Mouse (Mus musculus) hindbrain, embryonic 11.5 days (tissue): ENCODE data around the gene Prr5l. TPM values are rescaled to one million over a fixed set of nuclear protein-coding genes. Genes with fewer than 3 reads are reported as not detected.

ENCODE experiments used
- ATAC-seq: fragments of 200-750 bp; cut with Nextera tagmentation; 2 replicates; pipeline ENCODE4 v1.8.0; 2017; ENCODE audit warnings: mild to moderate bottlenecking, moderate TSS enrichment, moderate library complexity; ENCODE audit not compliant: low FRiP score
- DNase-seq: peaks from one replicate; pipeline ENCODE4 v3.0.0-alpha.2; 2015; ENCODE audit warnings: low spot score
- H3K27ac ChIP-seq: fragments of 300-500 bp; sonication (generic); 2 replicates; pipeline ENCODE4 v1.5.1; 2014; ENCODE audit warnings: mild to moderate bottlenecking, low read depth, low read length
- H3K27me3 ChIP-seq: fragments of 300-500 bp; sonication (generic); 2 replicates; pipeline ENCODE4 v1.6.1; 2014; ENCODE audit warnings: mild to moderate bottlenecking, low read length, moderate library complexity, mixed read lengths; ENCODE audit not compliant: control insufficient read depth, insufficient read depth
- H3K36me3 ChIP-seq: fragments of 300-500 bp; sonication (generic); 2 replicates; pipeline ENCODE4 v1.6.1; 2014; ENCODE audit warnings: mild to moderate bottlenecking, low read length, moderate library complexity, mixed read lengths; ENCODE audit not compliant: control insufficient read depth, insufficient read depth
- H3K4me1 ChIP-seq: fragments of 300-500 bp; sonication (generic); replicated peaks from 2 replicates; pipeline ENCODE4 v1.6.1; 2014; ENCODE audit warnings: low read length, mixed read lengths; ENCODE audit not compliant: control insufficient read depth, insufficient read depth
- H3K4me2 ChIP-seq: fragments of 300-500 bp; sonication (generic); replicated peaks from 2 replicates; pipeline ENCODE4 v1.6.1; 2014; ENCODE audit warnings: mild to moderate bottlenecking, low read depth, low read length
- H3K4me3 ChIP-seq: fragments of 300-500 bp; sonication (generic); 2 replicates; pipeline ENCODE4 v1.5.1; 2014; ENCODE audit warnings: low read depth, low read length
- H3K9ac ChIP-seq: fragments of 300-500 bp; sonication (generic); 2 replicates; pipeline ENCODE4 v1.6.1; 2014; ENCODE audit warnings: low read depth, low read length
- H3K9me3 ChIP-seq: fragments of 300-500 bp; sonication (generic); 2 replicates; pipeline ENCODE4 v1.6.1; 2016; ENCODE audit warnings: low read length; ENCODE audit not compliant: control insufficient read depth
- WGBS: fragments of 180-500 bp; shearing (Covaris S2); extraction: QIAGEN DNeasy Blood & Tissue Kit; methylation state at CpG from one replicate; pipeline ENCODE4 v1.1.7; 2014; 5-methylcytosine and 5-hydroxymethylcytosine counted together
- polyA plus RNA-seq: library from polyadenylated mRNA; unstranded; fragments of >200 nt; fragmentation: Nextera tagmentation; extraction: Ambion mirVana; gene quantifications from 2 replicates; pipeline ENCODE4 v1.2.1, GENCODE M21; 2014

Gene Prr5l
- 12.2 and 13.2 TPM in 2 replicates for polyA plus RNA-seq

DNA sequence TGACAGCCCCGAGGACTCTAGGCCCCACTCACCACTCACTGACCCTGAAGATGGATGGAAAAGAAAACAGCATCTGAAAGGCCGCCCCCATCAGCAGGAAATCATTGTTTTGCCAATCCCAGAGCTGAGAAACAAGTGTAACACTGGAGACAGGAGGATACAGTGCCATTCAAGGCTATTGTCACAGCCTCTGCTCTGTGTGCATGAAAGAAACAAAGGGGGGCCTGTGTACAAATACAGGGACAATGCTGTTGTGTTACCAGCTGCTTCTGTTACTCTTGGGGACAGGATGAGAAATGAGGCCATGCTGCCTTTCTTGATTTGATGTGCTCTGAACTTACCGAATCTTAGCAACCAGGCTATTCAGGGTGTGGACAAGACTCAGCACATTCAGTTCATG lies at the start of gene Prr5l:
Prr5l (minus strand) TSS at position 30 of the 400 bp plus-strand sequence.
- WGBS, result 14% methylated on average over 3 of the region's 3 CpGs
- no peaks in the 10 kb centered on the region for H3K36me3 ChIP-seq
- 0 out of 2 replicates have a peak, but pooled peaks cover 2% of the 10 kb centered on the region for H3K27me3 ChIP-seq
- no peaks in the 10 kb centered on the region for H3K4me1 ChIP-seq
- H3K27ac ChIP-seq, result 0 out of 2 replicates have a peak within 1 kb of the TSS, but pooled peaks have one; percentile 6
- H3K4me3 ChIP-seq, result no peak within 1 kb of the TSS
- peak; percentile 80 for ATAC-seq
- no peak within 1 kb of the TSS for H3K4me2 ChIP-seq
- DNase-seq, result peak; percentile 57
- H3K9ac ChIP-seq, result no peak within 1 kb of the TSS
- no peaks in the 10 kb centered on the region for H3K9me3 ChIP-seq

GRCm38 (mm10) chr2:101932169-101932936 lies 49.5 kb upstream of the Prr5l start:
- H3K9me3 ChIP-seq, result no peaks in the 10 kb centered on the region
- H3K36me3 ChIP-seq, result no peaks in the 10 kb centered on the region
- WGBS, result 70% methylated on average over 14 of the region's 14 CpGs
- no peak overlapping the region for H3K4me2 ChIP-seq
- ATAC-seq, result peak; percentile 69
- H3K27ac ChIP-seq, result peak overlapping the region; percentile 66
- H3K4me1 ChIP-seq, result peaks cover 2% of the 10 kb centered on the region; the same call in 1 of the 2 replicates
- no peak for DNase-seq
- no peak overlapping the region for H3K9ac ChIP-seq
- H3K4me3 ChIP-seq, result no peak overlapping the region
- no peaks in the 10 kb centered on the region for H3K27me3 ChIP-seq

DNA sequence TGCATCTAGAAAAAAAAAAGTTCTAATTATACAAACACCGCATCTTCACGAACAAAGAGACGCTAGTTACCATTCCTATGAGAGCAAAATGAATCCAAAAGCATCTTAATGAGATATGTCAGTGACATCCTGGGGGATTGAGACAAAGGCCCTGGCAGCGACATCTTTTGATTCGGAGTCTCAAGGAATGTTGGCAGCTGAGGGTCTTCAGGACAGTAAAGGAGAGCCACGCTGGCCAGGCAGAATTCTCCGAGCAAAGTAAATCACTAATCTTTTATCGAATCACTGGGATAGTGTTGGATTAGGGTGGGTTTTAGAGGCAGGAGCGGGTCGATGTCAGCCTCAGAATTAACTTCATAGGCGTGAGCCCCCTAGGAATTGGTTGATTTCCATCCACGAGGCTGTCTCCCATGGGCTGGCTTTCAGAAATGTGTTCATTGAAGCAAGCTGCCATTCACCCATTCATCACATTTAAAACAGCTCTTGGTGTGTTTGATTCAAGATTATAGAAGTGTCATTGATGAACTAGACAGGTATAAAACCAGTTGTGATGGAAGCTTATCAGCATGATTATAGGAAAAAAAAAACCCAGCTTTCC lies 42.9 kb upstream of the Prr5l start:
- H3K36me3 ChIP-seq, result no peaks in the 10 kb centered on the region
- no peak overlapping the region for H3K4me3 ChIP-seq
- H3K4me2 ChIP-seq, result no peak overlapping the region
- DNase-seq, result peak; percentile 32
- no peak overlapping the region for H3K27ac ChIP-seq
- no peaks in the 10 kb centered on the region for H3K27me3 ChIP-seq
- H3K4me1 ChIP-seq, result no peaks in the 10 kb centered on the region
- H3K9ac ChIP-seq, result no peak overlapping the region
- WGBS, result 56% methylated on average over 12 of the region's 12 CpGs
- 0 out of 2 replicates have a peak, but pooled peaks have one; percentile 40 for ATAC-seq
- no peaks in the 10 kb centered on the region for H3K9me3 ChIP-seq

DNA sequence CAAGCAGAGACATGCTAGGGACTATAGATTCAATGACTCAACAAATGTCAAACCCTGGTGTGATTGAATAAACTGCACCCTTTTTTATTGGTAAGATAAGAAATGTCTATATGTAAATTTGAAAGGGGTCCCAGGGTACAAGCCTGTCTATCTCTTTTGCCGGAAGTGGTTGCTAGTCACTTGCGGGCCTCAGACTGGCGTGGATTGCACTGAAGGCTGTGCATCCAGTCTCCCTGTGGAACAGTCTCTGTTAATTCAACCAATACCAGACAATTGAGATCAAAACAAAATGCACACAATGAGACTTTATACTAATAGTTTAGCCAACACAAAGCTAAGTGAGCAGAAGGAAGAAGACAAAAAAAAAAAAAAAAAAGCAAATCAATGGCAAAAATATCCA lies 42.4 kb upstream of the Prr5l start:
- no peak overlapping the region for H3K4me3 ChIP-seq
- H3K27me3 ChIP-seq, result no peaks in the 10 kb centered on the region
- H3K27ac ChIP-seq, result no peak overlapping the region
- H3K9ac ChIP-seq, result no peak overlapping the region
- ATAC-seq (no peak), DNase-seq (no peak)
- H3K4me2 ChIP-seq, result no peak overlapping the region
- no peaks in the 10 kb centered on the region for H3K36me3 ChIP-seq
- H3K4me1 ChIP-seq, result no peaks in the 10 kb centered on the region
- H3K9me3 ChIP-seq, result no peaks in the 10 kb centered on the region
- 67% methylated on average over 3 of the region's 3 CpGs for WGBS

GRCm38 (mm10) chr2:101923181-101923580 lies 40.4 kb upstream of the Prr5l start:
- H3K27ac ChIP-seq, result no peak overlapping the region
- WGBS, result 89% methylated on average over 4 of the region's 4 CpGs
- H3K4me2 ChIP-seq, result no peak overlapping the region
- no peaks in the 10 kb centered on the region for H3K4me1 ChIP-seq
- no peaks in the 10 kb centered on the region for H3K27me3 ChIP-seq
- no peak for ATAC-seq
- no peaks in the 10 kb centered on the region for H3K9me3 ChIP-seq
- H3K4me3 ChIP-seq, result no peak overlapping the region
- H3K9ac ChIP-seq, result no peak overlapping the region
- DNase-seq, result no peak
- no peaks in the 10 kb centered on the region for H3K36me3 ChIP-seq

DNA sequence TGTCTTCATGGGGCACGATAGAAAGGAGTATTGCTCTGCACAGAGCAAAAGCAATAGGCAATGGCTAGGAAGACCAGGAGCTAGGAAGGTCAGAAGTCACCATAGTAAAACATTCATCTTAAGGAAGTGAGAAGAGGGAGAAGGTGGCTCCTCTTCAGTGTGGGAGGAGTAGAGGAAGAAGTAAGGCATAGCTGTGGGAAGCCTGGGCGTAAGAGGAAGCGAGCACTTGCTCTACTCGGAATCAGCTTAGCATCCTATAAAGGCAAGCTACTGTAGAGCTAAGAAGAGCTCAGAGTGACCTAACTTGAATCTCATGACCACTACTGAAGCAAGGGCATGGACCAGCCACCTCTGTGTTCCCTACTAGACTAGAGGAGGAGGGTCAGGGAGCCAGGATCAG lies 39.5 kb upstream of the Prr5l start:
- H3K9me3 ChIP-seq, result no peaks in the 10 kb centered on the region
- 95% methylated on average over 4 of the region's 4 CpGs for WGBS
- DNase-seq (no peak), ATAC-seq (no peak)
- no peak overlapping the region for H3K9ac ChIP-seq
- H3K4me3 ChIP-seq, result no peak overlapping the region
- H3K27me3 ChIP-seq, result no peaks in the 10 kb centered on the region
- no peak overlapping the region for H3K27ac ChIP-seq
- H3K36me3 ChIP-seq, result no peaks in the 10 kb centered on the region
- H3K4me1 ChIP-seq, result no peaks in the 10 kb centered on the region
- no peak overlapping the region for H3K4me2 ChIP-seq

DNA sequence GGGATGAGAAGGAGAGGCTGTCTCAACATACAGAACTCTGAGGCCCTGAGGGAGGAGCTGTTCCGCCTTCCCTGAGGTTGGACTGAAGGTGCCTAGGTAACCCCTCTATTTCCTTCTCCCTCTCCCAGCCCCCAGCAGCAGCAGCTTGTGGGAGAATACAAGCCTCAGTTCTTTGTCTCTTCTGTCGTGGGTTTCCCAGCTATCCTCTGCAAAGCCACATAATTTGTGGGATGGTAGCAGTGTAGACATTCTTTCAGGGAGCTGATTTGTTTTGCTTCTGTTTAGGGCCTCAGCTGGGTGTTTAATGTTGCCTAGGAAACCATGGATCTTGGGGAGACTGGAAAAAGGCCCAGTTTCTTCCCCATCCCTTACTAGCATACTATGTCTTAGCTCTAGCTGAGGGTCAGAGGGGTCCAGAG lies 37.3 kb upstream of the Prr5l start:
- Histone ChIP-seq H3K36me3 (no peaks in the 10 kb centered on the region), H3K9ac (no peak overlapping the region), H3K4me1 (no peaks in the 10 kb centered on the region), H3K27me3 (no peaks in the 10 kb centered on the region), H3K9me3 (no peaks in the 10 kb centered on the region), H3K4me3 (no peak overlapping the region), H3K4me2 (no peak overlapping the region), H3K27ac (peak overlapping the region; percentile 51; the same call in 1 of the 2 replicates)
- 51% methylated on average over 2 of the region's 2 CpGs for WGBS
- DNase-seq (no peak), ATAC-seq (peak; percentile 47)

DNA sequence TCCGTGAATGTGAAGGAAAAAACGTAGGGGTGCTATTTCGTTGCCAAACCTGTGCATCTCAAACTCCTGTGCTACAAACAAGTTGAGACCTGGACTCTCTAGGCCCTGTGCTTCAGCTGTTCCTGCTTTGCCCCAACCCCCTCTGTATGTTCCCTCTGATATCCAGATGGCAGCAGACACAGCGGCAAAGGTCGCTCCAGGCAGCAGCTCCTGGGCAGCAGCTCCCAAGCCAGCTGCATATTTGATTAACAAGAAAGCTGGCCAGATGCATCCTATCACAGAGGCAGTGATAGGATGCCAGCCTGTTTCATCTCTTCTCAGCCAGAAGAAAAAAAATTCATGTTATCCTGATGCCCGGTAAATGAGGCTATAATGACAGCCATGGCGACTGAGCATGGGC lies 35.7 kb upstream of the Prr5l start:
- Histone ChIP-seq H3K27ac (no peak overlapping the region), H3K9me3 (no peaks in the 10 kb centered on the region), H3K9ac (no peak overlapping the region), H3K4me1 (no peaks in the 10 kb centered on the region), H3K27me3 (no peaks in the 10 kb centered on the region), H3K36me3 (no peaks in the 10 kb centered on the region), H3K4me3 (no peak overlapping the region), H3K4me2 (no peak overlapping the region)
- DNase-seq, result no peak
- 74% methylated on average over 7 of the region's 7 CpGs for WGBS
- ATAC-seq, result no peak
